Mouse (Mus musculus): ENCODE data around the gene Srsf4.

DNA sequence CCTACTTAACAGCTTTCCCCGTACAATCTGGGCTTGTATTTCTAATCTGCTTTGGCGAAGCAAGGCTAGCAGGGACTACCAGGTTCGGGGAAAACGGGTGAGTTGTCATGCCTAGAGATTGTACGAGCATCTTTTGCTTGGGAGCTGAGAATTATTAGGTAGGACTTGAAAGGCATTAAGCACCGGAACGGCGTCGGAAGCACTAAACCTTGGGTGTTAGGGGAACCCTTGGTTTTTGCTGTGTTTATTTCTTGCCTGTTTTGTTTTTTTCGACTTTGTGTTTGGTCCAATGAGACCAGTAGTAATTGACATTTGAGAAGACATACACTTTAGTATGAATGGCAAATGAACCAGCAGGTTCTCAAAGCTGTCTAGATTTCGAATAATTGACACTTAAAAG lies 1.1 kb downstream of the Srsf4 start:
- TF ChIP-seq CTCF (IDR thresholded peaks at IDR 0.05; ENCODE audit: control insufficient read depth, insufficient read depth, insufficient read length) (no peak), MYOD1 (IDR thresholded peaks at IDR 0.05; ENCODE audit: control insufficient read depth, insufficient read length, low read depth) (no peak), USF1 (IDR thresholded peaks at IDR 0.05; ENCODE audit: low read depth) (no peak), MYOG (IDR thresholded peaks at IDR 0.05; ENCODE audit: control insufficient read depth, extremely low read depth, insufficient read length) (no peak), MAX (IDR thresholded peaks at IDR 0.05) (no peak), FOSL1 (IDR thresholded peaks at IDR 0.05; ENCODE audit: insufficient read depth, low read length, poor library complexity, severe bottlenecking) (no peak)

Data from C2C12 (cell line).